Mouse (Mus musculus) erythroblast, adult 5-6 weeks (primary cell): ENCODE data around the gene Macrod2. TPM values are rescaled to one million over a fixed set of nuclear protein-coding genes. Genes with fewer than 3 reads are reported as not detected.

Experiments
- ATAC-seq: replicated peaks from 2 replicates; pipeline ENCODE4 v1.8.0; 2016; ENCODE audit warnings: moderate number of reproducible peaks, mild to moderate bottlenecking, moderate TSS enrichment, inconsistent platforms; ENCODE audit not compliant: poor library complexity, low FRiP score, severe bottlenecking
- total RNA-seq, 2 experiments: library from RNA; stranded (forward) in 1 of 2; stranded (reverse) in 1 of 2; fragments of 150-400 nt in 1 of 2; fragments of 200-764, 138-1000 nt in 1 of 2; gene quantifications; 2 replicates each; pipeline versions ENCODE4 v1.2.3 to v1.2.4; 2015 to 2017; ENCODE audit warnings: low replicate concordance in 2 of 2

Macrod2 gene
- total RNA-seq, 2 experiments from 2014 or later = 2.8 TPM; not detected in 1

DNA sequence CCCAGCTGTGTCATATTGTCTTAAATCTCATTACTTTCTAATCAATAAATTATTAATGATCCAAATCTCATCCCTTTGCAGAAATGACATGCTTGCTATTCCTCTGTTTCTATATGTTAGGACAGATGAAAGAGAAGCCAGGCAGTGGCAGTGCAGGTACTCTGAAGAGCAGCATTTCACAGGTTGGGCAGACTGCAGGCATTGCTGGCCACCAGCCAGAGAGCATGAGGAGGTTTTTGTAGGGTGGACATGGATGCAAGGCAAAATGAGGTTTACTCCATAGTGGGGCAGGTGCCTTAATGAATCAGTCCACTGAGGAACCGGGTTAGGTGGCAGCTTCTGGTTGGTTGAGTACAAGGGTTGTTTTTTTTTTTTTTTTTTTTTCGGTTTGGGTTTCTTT lies 1778.9 kb downstream of the Macrod2 start:
- ATAC-seq = no peak

DNA sequence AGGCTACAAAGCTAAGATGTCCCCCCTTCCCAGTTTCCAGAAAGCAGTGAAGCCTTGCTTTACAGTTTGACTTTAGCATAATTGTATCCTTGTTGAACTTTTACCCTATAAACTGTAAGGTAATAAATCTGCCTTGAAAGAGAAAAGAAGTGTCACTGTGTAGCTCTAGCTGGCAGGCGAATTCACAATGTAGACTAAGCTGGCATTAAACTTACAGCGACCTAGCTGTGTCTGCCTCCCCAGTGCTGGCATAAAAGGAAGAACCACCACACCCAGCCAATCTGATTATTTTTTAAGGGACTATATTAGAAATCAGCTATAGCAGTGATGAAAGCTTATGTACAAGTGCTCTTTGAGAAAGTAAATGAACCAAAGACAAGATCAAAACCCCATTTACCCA lies 1791.8 kb downstream of the Macrod2 start:
- no peak for ATAC-seq

DNA sequence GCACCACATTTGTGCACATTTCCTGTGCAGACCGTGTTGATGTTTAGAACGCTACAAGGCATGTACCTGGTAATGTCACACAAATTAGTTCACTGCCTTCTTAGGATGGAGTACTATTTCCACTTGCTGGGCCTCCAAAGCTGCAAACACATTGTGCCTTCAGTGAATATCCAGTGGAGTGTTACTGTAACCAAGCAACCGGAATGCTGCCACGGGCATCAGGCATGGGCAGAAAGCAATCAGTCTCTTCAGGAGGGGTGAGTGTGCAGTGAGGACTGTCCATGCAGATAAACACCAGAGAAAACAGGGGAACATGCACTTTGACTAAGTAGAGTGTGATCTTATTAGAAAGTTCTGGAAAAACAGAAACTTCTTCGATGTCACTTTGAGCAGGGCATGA lies 1792.3 kb downstream of the Macrod2 start:
- no peak for ATAC-seq

DNA sequence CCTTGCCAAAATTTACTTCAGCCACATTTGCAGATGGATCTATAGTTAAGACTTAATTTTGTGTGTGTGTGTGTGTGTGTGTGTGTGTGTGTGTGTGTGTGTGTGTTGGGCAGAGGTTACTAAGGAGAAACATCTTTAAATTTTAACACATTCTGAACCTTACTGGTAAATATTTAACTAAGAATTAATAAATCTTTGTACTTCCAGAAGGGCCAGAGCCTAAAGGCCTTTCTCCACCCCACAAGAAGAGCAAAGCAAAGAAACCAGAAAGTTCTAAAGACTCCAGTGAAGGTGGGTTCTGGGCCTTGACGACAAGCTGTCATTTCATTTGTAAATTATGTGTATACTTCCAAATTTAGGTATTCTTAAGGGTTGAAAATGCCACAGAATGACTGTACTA lies 1822.3 kb downstream of the Macrod2 start:
- ATAC-seq = no peak

DNA sequence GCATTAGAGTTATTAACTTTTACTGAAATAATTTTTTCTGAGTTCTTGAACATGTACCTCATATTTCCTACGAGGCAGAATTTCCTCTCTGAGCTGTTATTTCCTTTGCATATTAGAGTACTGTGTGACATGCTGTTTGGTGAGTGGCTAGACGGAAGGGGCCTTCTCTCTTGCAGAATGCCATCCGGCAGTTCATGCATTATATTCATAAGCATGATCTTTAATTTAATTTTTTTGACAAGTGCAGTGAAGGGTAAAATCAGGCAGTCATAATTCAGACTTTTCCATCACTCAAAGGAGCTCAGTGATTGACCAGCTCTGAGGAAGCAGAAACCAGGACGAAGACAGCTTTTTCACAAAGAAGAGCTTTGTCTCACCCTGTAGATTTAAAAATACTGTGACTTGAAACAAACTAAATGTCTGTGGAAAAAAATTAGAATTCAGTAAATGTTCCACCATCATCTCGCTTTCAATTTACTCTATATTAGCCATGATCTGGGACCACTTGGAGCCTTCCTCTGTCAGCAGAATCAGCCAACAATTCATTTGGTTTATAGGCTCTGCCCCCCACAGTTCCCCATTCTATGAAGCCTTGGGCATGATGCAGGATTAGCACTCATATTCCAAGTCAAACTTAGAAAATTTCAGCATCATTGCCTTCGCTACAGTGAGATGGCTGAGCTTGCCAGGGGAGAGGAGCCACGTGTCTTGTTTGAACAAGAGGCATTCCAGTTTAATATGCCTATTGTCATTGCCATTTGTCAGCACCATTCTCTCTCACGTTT lies 1827.2 kb downstream of the Macrod2 start:
- no peak for ATAC-seq

DNA sequence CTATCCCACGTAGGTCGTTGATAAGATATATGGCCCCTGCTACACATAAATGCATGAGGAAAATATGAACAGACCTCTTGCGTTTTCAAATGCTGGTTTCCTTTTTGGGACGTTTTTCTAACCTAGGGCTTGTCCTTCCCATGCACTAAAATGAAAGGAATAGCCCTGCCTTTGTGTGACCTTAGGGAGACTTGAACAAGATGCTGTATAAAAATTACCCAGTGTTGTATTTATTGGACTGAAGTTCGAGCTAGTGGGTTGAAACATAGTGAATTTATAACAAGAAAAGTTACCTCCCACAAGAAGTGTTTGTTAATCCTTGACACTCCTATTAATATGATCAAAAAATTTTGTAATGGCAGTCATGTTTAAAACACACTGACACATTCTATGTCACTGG lies 1827.8 kb downstream of the Macrod2 start:
- no peak for ATAC-seq

DNA sequence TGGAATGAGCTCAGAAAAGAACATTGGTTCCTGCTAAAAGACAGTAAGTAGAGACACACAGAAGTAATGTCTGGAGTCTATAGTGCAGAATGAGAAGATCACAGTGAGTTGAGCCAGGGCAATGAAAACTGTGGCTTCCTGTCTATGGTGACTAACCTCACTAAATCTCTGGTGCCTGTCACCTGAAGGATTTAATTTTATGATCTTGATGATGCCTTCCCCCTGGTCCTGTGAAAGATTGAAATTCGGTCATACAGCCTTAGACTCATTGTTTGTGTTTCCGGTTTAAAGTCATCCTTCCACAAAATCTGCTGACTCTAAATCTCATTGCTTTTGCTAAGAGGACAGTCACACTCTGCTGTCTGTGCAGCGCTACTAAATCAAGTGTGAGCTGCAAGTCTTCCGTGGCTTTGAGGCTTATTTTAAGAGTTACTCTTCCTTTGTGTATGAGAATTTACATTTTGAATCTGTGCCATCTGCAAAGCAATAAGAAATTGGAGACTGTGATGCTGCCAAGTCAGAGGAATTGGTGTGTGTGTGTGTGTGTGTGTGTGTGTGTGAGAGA lies 1836.0 kb downstream of the Macrod2 start:
- ATAC-seq = no peak

DNA sequence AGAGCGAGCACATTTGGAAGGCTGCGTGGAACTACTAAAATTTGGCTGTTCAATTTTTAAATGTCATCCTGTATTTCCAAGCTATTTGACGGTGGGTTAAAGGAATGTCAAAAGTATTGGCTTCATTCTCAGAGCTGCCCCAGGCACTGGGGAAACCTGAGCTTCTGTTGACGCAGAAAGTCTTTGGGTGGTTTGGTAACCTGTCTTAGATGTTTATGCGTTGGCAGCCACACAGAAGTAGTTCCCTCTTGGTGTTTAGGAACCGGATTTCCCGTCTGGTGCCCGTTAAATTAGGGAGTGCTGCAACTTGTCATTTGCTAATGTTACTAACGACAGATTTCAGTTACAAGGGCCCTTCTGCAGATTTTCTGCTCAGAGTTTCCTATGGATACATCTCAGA lies 1837.7 kb downstream of the Macrod2 start:
- no peak for ATAC-seq

DNA sequence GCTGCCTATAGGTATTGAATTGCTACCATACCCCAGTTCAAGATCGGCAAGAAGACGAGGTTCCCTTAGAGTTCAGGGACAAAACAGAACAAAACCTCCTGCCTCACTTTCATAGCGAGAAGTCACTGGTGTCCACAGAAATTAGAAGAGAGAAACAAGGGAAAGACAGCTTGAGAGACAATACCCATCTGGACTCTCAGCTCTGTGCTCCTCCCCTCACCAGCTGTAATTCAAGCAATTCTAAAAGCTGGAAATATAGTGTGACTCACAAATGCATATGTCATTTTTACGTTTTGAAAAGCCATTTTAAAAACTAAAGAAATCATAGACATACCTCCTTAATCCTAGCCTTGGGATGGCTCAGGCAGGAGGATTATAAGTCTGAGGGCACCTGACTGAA lies 1848.4 kb downstream of the Macrod2 start:
- ATAC-seq = no peak

DNA sequence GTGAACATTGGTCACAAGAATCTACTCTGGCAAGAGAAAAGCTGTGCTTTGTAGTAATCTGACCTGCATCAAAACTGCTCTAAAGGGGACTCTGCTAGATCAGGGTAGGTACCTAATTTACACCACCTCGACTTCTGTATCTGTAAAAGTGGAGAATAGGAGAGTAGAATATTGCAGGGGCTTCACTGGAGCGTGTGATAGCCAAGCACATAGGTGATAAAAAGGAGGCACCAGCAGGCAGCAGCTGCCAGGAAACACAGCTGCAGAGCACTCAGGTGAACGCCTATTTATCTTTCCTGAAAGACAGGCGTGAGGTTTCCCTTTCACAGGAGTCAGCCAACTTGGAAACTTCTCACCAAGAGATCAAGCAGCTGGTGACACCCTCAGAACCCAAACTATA lies 1855.3 kb downstream of the Macrod2 start:
- no peak for ATAC-seq

DNA sequence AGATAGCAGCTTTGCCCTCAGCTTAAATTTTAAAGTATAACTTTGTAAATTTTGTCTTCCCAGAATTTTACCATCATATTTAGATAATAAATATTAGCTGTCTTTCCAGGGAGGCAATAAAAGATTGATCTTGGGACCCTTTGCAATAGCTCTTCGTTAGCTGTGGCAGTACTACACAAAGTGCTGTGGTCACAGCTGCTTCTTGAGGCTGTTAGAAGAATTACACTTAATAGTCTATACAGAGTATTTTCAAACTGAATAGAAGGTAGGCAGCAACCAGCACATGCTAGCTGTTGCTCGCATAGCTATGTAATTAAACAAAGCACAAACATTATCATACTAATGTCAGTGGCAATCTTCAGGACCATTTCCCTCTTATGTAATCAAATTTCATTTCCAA lies 1856.4 kb downstream of the Macrod2 start:
- ATAC-seq = no peak

DNA sequence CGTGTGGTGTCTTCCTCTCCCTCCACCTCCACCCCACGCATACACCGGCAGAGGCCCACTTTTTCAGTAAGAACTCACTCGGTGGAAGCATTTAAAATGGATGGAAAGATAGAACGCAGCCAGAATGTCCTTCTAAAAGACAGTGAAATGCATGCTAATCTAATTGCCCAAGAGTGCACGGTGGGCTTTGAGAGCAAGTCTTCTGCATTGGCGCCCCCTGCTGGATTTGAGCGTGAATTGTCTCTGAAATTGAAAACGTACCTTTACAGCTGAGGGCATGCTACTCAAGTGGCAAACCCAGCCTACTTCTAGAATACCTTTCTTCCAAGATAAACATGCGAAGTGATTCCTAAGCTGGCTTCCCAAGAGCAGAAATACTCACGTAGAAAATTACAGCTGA lies 1858.8 kb downstream of the Macrod2 start:
- no peak for ATAC-seq

DNA sequence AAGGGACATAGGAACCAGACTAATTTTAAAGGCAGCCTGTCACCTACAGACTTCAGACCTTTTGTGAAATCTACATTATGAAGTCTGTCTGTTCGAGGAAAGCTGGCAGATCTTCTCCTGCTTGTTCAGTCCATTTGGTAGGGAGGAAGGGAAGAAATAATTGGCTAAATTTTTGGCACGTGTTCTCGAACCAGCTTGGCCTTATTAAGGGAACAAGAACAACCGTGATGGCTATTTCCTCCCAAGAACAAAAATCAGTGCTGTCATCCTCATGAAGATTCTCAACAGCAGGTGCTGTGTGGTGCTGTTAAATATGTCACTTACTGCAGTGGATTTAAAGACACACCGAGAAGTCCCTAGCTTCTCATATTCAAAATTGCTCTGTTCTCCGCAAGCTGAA lies 1859.5 kb downstream of the Macrod2 start:
- no peak for ATAC-seq

DNA sequence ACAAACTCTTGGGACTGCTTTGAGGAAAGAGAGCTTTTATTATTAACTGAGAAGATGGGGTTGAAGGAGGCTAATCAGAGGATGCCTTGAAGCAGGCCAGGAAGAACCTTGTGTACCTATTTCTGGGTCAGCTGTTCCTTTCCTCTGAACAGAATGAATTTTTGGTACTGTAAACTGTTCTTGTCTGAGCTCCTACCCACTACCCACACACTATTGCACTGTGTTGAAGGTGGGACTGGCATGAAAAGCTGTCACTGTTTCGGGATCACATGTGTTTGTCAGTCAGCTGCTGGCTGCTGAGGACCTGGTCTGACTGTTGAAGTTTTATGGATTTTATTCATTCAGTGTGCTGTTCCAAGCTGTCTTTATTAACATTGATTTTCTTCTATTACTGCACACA lies 1862.4 kb downstream of the Macrod2 start:
- ATAC-seq = no peak

DNA sequence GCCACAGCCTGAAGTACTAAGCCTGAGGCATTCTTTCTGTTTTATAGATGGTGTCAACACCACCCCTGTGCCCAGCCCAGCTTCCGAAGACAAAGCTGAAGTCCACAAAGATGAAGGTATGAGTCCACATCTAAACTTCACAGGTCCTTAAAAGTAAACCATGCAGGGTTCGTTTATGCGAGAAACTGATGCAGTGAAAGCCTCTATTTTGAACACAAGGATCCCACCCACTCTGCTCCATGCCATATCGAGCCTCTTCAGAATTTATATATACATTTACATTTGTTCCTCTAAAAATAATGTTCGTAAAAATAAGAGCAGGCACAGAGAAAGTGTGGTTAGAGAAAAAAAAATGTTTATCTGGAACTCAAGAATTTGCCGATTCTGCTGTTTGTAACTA lies 1865.9 kb downstream of the Macrod2 start:
- ATAC-seq = no peak

DNA sequence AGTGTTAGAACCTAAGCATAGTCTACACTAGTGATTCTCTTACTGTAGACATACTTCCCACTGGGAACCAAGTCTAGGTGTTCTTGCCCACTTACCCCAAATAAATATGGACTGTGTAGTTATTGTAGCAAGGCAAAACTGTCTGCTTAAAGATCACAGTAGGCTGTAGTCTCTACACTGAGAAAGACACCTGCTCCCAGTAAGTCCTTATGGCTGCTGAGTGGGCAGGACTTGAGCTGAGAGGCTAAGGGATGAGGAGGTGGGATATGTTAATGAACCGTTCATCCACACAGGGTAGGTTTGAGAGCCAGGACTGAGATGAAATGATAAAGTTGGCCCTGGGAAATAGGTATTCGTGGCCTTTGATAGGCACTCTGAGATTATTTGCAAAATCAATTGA lies 1869.6 kb downstream of the Macrod2 start:
- no peak for ATAC-seq

DNA sequence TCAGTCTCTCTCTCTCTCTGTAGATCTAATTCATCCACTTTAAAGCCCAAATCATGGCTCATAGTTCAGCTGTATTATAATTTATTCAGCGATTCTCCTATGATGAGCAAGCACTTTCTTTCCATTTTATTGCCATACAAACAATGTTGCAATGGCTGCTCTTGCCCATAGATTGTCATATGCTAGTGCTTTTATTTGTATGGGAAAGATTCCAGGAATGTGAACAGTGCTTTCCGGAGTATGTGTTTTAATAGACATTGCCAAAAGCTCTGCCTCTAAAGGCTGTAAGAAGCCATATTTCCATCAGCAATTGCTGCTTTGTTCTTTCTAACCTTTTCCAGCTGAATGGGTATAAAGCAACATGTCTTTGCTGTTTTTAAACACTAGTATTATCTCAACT lies 1872.7 kb downstream of the Macrod2 start:
- no peak for ATAC-seq

DNA sequence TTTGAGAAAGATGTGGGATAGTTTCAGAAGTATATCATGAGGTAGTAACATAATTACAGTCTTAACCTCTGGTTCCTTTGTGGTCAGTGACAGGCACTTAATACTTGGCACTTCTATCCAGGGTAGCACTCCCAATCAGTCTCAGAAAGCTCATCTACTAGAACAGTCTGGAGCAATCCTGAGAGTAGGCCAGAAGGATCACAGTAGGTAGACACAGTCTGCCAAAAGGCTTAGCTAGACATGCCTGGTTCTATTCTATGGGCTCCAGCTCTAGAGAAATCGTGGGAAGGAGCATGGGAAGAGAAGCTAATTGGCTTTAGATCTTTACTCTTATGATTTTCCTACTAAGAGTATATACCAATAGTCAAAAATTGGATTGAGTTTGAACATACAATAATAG lies 1891.7 kb downstream of the Macrod2 start:
- ATAC-seq = no peak

DNA sequence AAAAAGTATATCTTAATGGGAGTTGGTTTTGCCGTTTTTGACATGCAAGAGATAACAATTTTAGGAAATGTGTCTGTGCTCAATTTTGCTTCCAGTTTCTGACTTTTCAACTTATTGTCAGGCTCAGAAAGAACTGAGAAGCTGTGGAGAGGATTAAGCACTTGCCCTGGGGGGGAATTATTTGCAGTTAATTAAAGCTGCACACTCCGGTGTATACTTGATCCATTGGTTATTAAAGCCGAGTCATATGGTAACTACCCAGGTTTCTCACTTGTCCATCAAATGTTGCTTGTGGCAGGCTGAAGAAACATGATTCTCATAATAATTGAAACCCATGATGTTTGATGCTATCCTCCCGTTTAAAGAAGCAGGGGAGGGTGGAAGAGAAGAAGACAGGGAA lies 1899.7 kb downstream of the Macrod2 start:
- ATAC-seq = no peak

DNA sequence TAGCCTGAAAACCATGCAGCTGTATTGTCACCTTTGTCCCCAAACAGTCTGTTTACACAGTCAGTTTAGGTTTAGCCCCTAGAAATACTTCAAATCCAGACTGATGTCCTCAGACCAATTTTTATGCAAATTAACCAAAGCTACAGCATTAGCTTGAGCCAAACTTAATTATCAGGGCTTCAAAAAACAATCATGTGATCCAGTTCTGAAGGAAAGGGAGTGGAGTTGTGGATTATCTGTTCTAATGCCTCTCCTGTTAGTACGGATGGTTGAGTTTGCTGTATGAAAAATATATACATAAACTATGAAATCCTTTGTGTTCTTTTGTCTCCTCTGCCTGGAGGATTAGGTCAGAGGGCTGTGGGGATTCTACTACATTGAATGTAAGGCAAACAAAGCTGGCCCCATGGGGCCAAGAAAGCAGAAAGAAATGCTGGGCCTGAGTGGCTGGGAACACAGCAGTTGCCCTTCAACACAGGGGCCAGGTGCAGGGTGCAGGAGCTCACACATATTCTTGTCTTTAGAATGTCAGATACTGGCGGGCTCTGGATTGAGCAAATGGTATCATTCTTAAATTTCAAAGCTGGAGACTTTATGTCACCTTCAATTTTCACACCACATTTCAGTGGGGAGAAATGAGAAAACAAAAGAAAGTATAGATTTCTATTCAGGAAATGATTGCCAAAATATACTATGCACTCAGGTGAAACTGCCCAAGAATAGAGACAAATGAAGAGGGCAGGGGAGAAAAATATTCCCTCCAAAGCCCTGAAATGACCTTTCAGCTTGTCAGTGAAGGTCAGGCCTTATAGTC lies 1908.2 kb downstream of the Macrod2 start:
- no peak for ATAC-seq

DNA sequence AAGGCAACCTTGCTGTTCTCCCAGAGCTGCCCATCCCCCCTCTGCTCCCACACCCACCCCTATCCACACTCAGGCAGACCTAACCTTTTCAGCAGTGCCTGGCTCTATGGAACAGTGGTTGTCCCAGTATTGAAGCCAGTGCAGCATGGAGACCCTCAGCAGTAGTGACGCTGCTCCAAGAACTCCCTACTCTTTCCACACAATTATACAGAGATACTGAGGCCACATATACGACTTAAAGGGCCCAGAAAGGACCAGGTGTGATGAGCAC lies 1908.7 kb downstream of the Macrod2 start:
- no peak for ATAC-seq
